Mouse (Mus musculus): ENCODE measurements around the gene AC109138.7. TPM values are rescaled to one million over a fixed set of nuclear protein-coding genes. Genes with fewer than 3 reads are reported as not detected.

The AC109138.7 gene
- total and polyA plus RNA-seq, 3 experiments, result not detected

GRCm38 (mm10) chr19:4190831-4191334 is 23.3 kb upstream of the AC109138.7 start, which contains the start of gene Tbc1d10c:
Gene Tbc1d10c (minus strand): TSS chr19:4191284.
- peaks cover 5% of the 10 kb centered on the region; the same call in 1 of the 2 replicates for H3K79me2 ChIP-seq (replicated peaks; ENCODE audit: control insufficient read depth, insufficient read depth, low read length)
- H3K27ac ChIP-seq, result peak within 1 kb of the TSS; percentile 96
- H3K9ac ChIP-seq (ENCODE audit: low read depth, low read length), result peak within 1 kb of the TSS; percentile 99
- peaks cover 7% of the 10 kb centered on the region for H3K4me1 ChIP-seq (ENCODE audit: control insufficient read depth, insufficient read depth, low read length)
- peaks cover 11% of the 10 kb centered on the region for H3K36me3 ChIP-seq (ENCODE audit: control insufficient read depth, insufficient read depth, low read length)
- peak within 1 kb of the TSS; percentile 98 for H3K4me3 ChIP-seq
- peak in 1 of 2 experiments; percentile 75 for DNase-seq
- TF ChIP-seq POLR2A (IDR thresholded peaks at IDR 0.05; ENCODE audit: insufficient read depth, low read depth, low read length) (no peak), CTCF (IDR thresholded peaks at IDR 0.05) (no peak), EP300 (IDR thresholded peaks at IDR 0.05; ENCODE audit: insufficient read depth, low read depth, low read length) (no peak)
- H3K27me3 ChIP-seq (ENCODE audit: control insufficient read depth, insufficient read depth, low read length), result no peaks in the 10 kb centered on the region
- intact Hi-C loops (cut with DNase I), result no loop called here
- 57% methylated on average over 4 of the region's 4 CpGs for WGBS

GRCm38 (mm10) chr19:4191528-4192250 is 22.5 kb upstream of the AC109138.7 start, which contains the start of gene Ppp1ca:
Gene Ppp1ca (plus strand): TSS chr19:4192065.
- H3K4me1 ChIP-seq (ENCODE audit: control insufficient read depth, insufficient read depth, low read length), result peaks cover 8% of the 10 kb centered on the region
- 2% methylated on average over 45 of the region's 47 CpGs for WGBS
- intact Hi-C loops (cut with DNase I), result loop anchor here (1.0 kb wide), 2 partner anchors 10 to 21 kb away; partner anchors contain the start of gene Rad9a
- H3K27me3 ChIP-seq (ENCODE audit: control insufficient read depth, insufficient read depth, low read length), result no peaks in the 10 kb centered on the region
- H3K9ac ChIP-seq (ENCODE audit: low read depth, low read length), result peak within 1 kb of the TSS; percentile 99
- TF ChIP-seq POLR2A (IDR thresholded peaks at IDR 0.05; ENCODE audit: insufficient read depth, low read depth, low read length) (peak; percentile 79), EP300 (IDR thresholded peaks at IDR 0.05; ENCODE audit: insufficient read depth, low read depth, low read length) (0 out of 2 replicates have a peak, but pooled peaks have one; percentile 41), CTCF (IDR thresholded peaks at IDR 0.05) (peak; percentile 84)
- DNase-seq, result peak; percentile 96 to 98
- H3K36me3 ChIP-seq (ENCODE audit: control insufficient read depth, insufficient read depth, low read length), result peaks cover 12% of the 10 kb centered on the region
- H3K4me3 ChIP-seq, result peak within 1 kb of the TSS; percentile 98
- H3K79me2 ChIP-seq (replicated peaks; ENCODE audit: control insufficient read depth, insufficient read depth, low read length), result peaks cover 5% of the 10 kb centered on the region; the same call in 1 of the 2 replicates
- peak within 1 kb of the TSS; percentile 96 for H3K27ac ChIP-seq

- no peak for TF ChIP-seq CTCF (IDR thresholded peaks at IDR 0.05)
- TF ChIP-seq EP300 (IDR thresholded peaks at IDR 0.05; ENCODE audit: insufficient read depth, low read depth, low read length), result no peak
- TF ChIP-seq POLR2A (IDR thresholded peaks at IDR 0.05; ENCODE audit: insufficient read depth, low read depth, low read length), result no peak
- Histone ChIP-seq H3K27ac (peak overlapping the region; percentile 96), H3K36me3 (ENCODE audit: control insufficient read depth, insufficient read depth, low read length) (peaks cover 12% of the 10 kb centered on the region), H3K4me1 (ENCODE audit: control insufficient read depth, insufficient read depth, low read length) (peaks cover 10% of the 10 kb centered on the region), H3K79me2 (replicated peaks; ENCODE audit: control insufficient read depth, insufficient read depth, low read length) (peaks cover 5% of the 10 kb centered on the region; the same call in 1 of the 2 replicates), H3K27me3 (ENCODE audit: control insufficient read depth, insufficient read depth, low read length) (no peaks in the 10 kb centered on the region), H3K4me3 (peak overlapping the region; percentile 98), H3K9ac (ENCODE audit: low read depth, low read length) (peak overlapping the region; percentile 99)
- DNase-seq, result peak in 1 of 2 experiments; percentile 45
- intact Hi-C loops (cut with DNase I), result loop anchor here (1.0 kb wide), 2 partner anchors 9 to 22 kb away; partner anchors contain the start of gene Rad9a
- under 1% methylated on average over 46 of the region's 52 CpGs for WGBS
Measured at GRCm38 (mm10) chr19:4192251-4192985, 21.7 kb upstream of the AC109138.7 start.

GRCm38 (mm10) chr19:4193129-4193528 is 21.0 kb upstream of the AC109138.7 start:
- intact Hi-C loops (cut with DNase I), result no loop called here
- peak overlapping the region; percentile 98 for H3K4me3 ChIP-seq
- H3K9ac ChIP-seq (ENCODE audit: low read depth, low read length), result peak overlapping the region; percentile 99
- H3K79me2 ChIP-seq (replicated peaks; ENCODE audit: control insufficient read depth, insufficient read depth, low read length), result peaks cover 5% of the 10 kb centered on the region; the same call in 1 of the 2 replicates
- no peak for DNase-seq
- H3K27me3 ChIP-seq (ENCODE audit: control insufficient read depth, insufficient read depth, low read length), result no peaks in the 10 kb centered on the region
- TF ChIP-seq CTCF (IDR thresholded peaks at IDR 0.05) (no peak), POLR2A (IDR thresholded peaks at IDR 0.05; ENCODE audit: insufficient read depth, low read depth, low read length) (no peak), EP300 (IDR thresholded peaks at IDR 0.05; ENCODE audit: insufficient read depth, low read depth, low read length) (no peak)
- peak overlapping the region; percentile 96; the same call in 1 of the 2 replicates for H3K27ac ChIP-seq
- 44% methylated on average over 6 of the region's 6 CpGs for WGBS
- H3K36me3 ChIP-seq (ENCODE audit: control insufficient read depth, insufficient read depth, low read length), result peaks cover 12% of the 10 kb centered on the region
- peaks cover 10% of the 10 kb centered on the region for H3K4me1 ChIP-seq (ENCODE audit: control insufficient read depth, insufficient read depth, low read length)

- Histone ChIP-seq H3K27me3 (ENCODE audit: control insufficient read depth, insufficient read depth, low read length) (no peaks in the 10 kb centered on the region), H3K79me2 (replicated peaks; ENCODE audit: control insufficient read depth, insufficient read depth, low read length) (peaks cover 5% of the 10 kb centered on the region; the same call in 1 of the 2 replicates), H3K4me3 (no peak overlapping the region), H3K36me3 (ENCODE audit: control insufficient read depth, insufficient read depth, low read length) (peaks cover 12% of the 10 kb centered on the region), H3K9ac (ENCODE audit: low read depth, low read length) (no peak overlapping the region), H3K27ac (no peak overlapping the region), H3K4me1 (ENCODE audit: control insufficient read depth, insufficient read depth, low read length) (peaks cover 10% of the 10 kb centered on the region)
- TF ChIP-seq CTCF (IDR thresholded peaks at IDR 0.05) (no peak), EP300 (IDR thresholded peaks at IDR 0.05; ENCODE audit: insufficient read depth, low read depth, low read length) (no peak)
- 78% methylated on average over 8 of the region's 8 CpGs for WGBS
- intact Hi-C loops (cut with DNase I), result no loop called here
- no peak for DNase-seq
Measured at GRCm38 (mm10) chr19:4194021-4194724, 20.0 kb upstream of the AC109138.7 start.
